Mouse (Mus musculus): ENCODE measurements at regions not wholly inside any gene's neighbourhood (a gene's known extent, or its start where the extent isn't known, plus 50 kb on each side); places are given as distances from the start of the nearest gene placed in this dataset.
A peak's percentile ranks its signal among the peaks of the same experiment; 100 is the strongest.
"Not testable (repeated sequence)": the region's sequence is repeated elsewhere in the genome, so short reads cannot be mapped to it uniquely, and the experiment has no call there.

DNA sequence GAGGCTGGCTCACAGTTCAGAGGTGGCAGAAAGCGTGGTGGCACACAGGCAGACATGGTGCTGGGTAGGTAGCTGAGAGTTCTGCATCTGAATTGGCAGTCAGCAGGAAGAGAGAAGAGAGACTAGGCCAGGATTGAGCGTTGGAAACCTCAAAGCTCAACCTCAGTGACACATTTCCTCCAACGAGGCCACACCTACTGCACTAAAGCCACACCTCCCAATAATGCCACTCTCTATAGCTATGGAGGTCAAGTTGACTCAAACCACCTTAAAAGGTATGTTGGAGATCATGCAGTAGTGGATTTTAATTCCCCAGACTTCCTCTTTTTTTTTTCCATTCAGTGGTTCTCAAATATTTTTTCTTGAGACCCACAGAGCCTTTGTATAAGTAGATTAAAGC lies 57.1 kb downstream of the Ccdc54 start:
- ATAC-seq (ENCODE audit: low FRiP score) = no peak
- peaks cover 2% of the 10 kb centered on the region; the same call in 1 of the 2 replicates for H3K4me1 ChIP-seq (ENCODE audit: control insufficient read depth, insufficient read depth, low read length)
- H3K27ac ChIP-seq (ENCODE audit: low read depth, low read length) = no peak overlapping the region
- no peaks in the 10 kb centered on the region for H3K36me3 ChIP-seq (ENCODE audit: control insufficient read depth, insufficient read depth, low read length)
- H3K9me3 ChIP-seq (ENCODE audit: control insufficient read depth, low read length) = no peaks in the 10 kb centered on the region
- WGBS = 87% methylated on average over 3 of the region's 3 CpGs
- H3K9ac ChIP-seq (ENCODE audit: low read length) = no peak overlapping the region
- H3K27me3 ChIP-seq (ENCODE audit: control insufficient read depth, insufficient read depth, low read length) = no peaks in the 10 kb centered on the region
- H3K4me2 ChIP-seq = no peak overlapping the region
- DNase-seq (ENCODE audit: low spot score, missing footprints) = no peak
- no peak overlapping the region for H3K4me3 ChIP-seq (ENCODE audit: low read depth, low read length)

DNA sequence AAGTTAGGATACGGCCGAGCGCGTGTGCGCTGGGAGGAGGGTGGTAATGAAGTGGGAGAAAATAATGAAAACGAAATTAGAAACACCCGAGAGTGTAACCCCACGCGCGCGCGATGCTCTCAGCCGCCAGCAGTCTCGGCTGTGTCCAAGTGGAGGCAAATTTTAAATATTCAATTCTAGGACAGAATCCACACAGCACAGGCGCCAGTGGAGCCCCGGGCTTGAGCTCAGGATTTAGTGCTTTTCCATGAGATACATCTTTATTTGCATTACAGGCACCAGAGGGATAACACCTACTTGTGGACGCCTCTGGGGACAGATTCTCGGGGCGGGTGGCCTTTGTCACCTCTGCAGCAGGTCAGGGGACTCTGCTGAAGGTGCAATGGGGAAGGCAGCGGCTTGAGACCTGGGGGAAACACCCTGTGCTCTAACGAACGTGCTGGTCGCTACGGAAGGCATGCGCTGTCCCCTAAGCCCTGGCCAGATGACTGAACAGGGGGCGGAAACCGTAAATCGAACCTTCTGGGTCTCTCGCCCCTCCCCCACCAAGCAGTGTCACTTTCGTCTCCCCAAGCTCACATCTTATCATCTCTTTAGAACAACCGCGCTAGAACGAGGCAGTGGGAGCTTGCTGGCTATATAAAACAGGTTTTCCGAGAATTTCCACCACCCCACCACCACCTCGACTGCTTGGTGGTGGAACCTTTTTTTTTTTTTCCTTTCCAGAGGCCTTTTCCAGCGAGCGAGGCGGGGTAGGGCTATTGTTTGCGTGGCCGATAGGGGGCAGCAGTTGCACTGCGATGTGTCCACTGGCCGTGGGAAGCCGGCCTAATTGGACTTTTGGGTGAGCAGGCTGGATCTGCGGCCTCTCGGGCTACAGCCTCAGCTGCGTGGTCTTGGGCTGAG lies 61.2 kb downstream of the Ccdc54 start:
- Histone ChIP-seq H3K9ac (ENCODE audit: low read length) (peak overlapping the region; percentile 79), H3K27ac (ENCODE audit: low read depth, low read length) (0 out of 2 replicates have a peak overlapping the region, but pooled peaks have one; percentile 40), H3K36me3 (ENCODE audit: control insufficient read depth, insufficient read depth, low read length) (no peaks in the 10 kb centered on the region)

DNA sequence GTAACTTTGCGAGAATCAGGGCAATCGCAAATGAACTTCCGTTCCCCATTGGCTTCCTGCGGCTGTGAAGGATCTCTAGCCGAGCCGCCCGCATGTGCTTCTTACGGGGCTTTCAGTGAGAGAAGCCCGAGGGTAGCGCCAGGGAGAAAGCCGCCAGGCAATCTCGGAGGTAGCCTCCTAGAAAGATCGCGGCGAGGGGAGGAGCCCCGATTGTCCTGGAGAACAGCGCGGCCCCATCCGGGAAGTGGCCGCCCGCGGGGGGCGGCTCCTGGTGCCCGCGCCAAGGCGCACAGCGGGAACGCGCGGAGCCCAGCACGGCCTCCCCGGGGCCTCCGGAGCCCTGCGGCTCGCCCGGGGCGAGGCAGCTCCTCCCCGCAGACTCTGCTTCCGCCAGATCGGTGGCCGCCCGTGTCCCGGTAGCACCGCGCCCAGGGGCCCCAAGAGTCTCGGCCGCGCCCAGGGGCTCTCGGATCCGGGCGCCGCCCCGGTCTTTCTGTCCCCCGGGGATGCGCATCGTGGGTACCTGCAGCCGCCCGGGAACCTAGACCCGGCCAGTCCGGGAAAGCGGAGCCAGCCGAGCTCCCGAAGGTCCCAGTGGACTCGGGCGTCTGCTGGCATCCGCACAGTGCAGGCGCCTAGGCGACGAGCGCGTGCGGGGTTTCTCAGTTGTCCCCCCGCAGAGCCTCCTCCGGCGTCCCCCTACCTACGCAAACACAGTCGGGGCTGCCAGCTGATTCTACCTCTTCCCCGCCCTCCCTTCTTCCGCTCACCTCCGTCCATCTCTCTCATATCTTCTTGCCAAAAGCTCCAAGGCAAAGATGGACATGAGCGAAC lies 62.1 kb downstream of the Ccdc54 start:
- Histone ChIP-seq H3K36me3 (ENCODE audit: control insufficient read depth, insufficient read depth, low read length) (no peaks in the 10 kb centered on the region), H3K27ac (ENCODE audit: low read depth, low read length) (peak overlapping the region; percentile 40), H3K27me3 (ENCODE audit: control insufficient read depth, insufficient read depth, low read length) (no peaks in the 10 kb centered on the region), H3K9ac (ENCODE audit: low read length) (peak overlapping the region; percentile 79), H3K4me2 (peak overlapping the region; percentile 94), H3K9me3 (ENCODE audit: control insufficient read depth, low read length) (no peaks in the 10 kb centered on the region), H3K4me1 (ENCODE audit: control insufficient read depth, insufficient read depth, low read length) (peaks cover 2% of the 10 kb centered on the region; the same call in 1 of the 2 replicates), H3K4me3 (ENCODE audit: low read depth, low read length) (peak overlapping the region; percentile 63)
- ATAC-seq (ENCODE audit: low FRiP score) (peak; percentile 85), DNase-seq (ENCODE audit: low spot score, missing footprints) (peak; percentile 97)
- under 1% methylated on average over 70 of the region's 81 CpGs for WGBS

More for the DNA sequence above, 61.2 kb downstream of the Ccdc54 start:
- WGBS = under 1% methylated on average over 46 of the region's 46 CpGs
- Histone ChIP-seq H3K4me3 (ENCODE audit: low read depth, low read length) (peak overlapping the region; percentile 63), H3K27me3 (ENCODE audit: control insufficient read depth, insufficient read depth, low read length) (no peaks in the 10 kb centered on the region), H3K9me3 (ENCODE audit: control insufficient read depth, low read length) (no peaks in the 10 kb centered on the region), H3K4me2 (peak overlapping the region; percentile 94), H3K4me1 (ENCODE audit: control insufficient read depth, insufficient read depth, low read length) (peaks cover 2% of the 10 kb centered on the region; the same call in 1 of the 2 replicates)
- peak; percentile 99 for DNase-seq (ENCODE audit: low spot score, missing footprints)
- ATAC-seq (ENCODE audit: low FRiP score) = peak; percentile 70

DNA sequence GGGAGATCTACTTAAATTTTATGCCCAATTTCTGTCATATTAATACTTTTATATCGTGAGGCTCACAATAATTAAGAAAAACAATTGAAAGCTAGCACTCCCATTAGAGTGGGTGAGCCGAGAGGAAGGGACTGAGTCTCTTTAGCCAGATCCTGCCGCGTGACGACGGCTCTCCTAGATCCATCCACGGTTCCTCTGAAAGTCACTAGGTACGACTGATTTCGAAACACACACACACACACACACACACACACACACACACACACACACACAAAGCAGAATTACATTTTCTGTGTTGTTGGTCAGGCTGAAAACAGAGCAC lies 62.6 kb downstream of the Ccdc54 start:
- 1% methylated on average over 9 of the region's 9 CpGs for WGBS
- Histone ChIP-seq H3K9me3 (ENCODE audit: control insufficient read depth, low read length) (no peaks in the 10 kb centered on the region), H3K4me1 (ENCODE audit: control insufficient read depth, insufficient read depth, low read length) (peaks cover 2% of the 10 kb centered on the region; the same call in 1 of the 2 replicates), H3K36me3 (ENCODE audit: control insufficient read depth, insufficient read depth, low read length) (no peaks in the 10 kb centered on the region), H3K4me3 (ENCODE audit: low read depth, low read length) (peak overlapping the region; percentile 63), H3K27me3 (ENCODE audit: control insufficient read depth, insufficient read depth, low read length) (no peaks in the 10 kb centered on the region), H3K4me2 (peak overlapping the region; percentile 94), H3K9ac (ENCODE audit: low read length) (peak overlapping the region; percentile 79), H3K27ac (ENCODE audit: low read depth, low read length) (peak overlapping the region; percentile 40)
- ATAC-seq (ENCODE audit: low FRiP score) = peak; percentile 43
- DNase-seq (ENCODE audit: low spot score, missing footprints) = no peak

- H3K4me2 ChIP-seq; H3K9ac ChIP-seq (ENCODE audit: low read length); H3K9me3 ChIP-seq (ENCODE audit: control insufficient read depth, low read length); H3K4me3 ChIP-seq (ENCODE audit: low read depth, low read length); ATAC-seq (ENCODE audit: low FRiP score); H3K4me1 ChIP-seq (ENCODE audit: control insufficient read depth, insufficient read depth, low read length); DNase-seq (ENCODE audit: low spot score, missing footprints); H3K27me3 ChIP-seq (ENCODE audit: control insufficient read depth, insufficient read depth, low read length); H3K36me3 ChIP-seq (ENCODE audit: control insufficient read depth, insufficient read depth, low read length); H3K27ac ChIP-seq (ENCODE audit: low read depth, low read length): not testable (repeated sequence)
- 81% methylated on average over 5 of the region's 5 CpGs for WGBS
These were observed 64.0 kb downstream of the Ccdc54 start for GRCm38 (mm10) chr16:50526930-50527329.

GRCm38 (mm10) chr16:50525934-50526366 lies 65.0 kb downstream of the Ccdc54 start:
- Histone ChIP-seq H3K36me3 (ENCODE audit: control insufficient read depth, insufficient read depth, low read length) (no peaks in the 10 kb centered on the region), H3K4me1 (ENCODE audit: control insufficient read depth, insufficient read depth, low read length) (peaks cover 2% of the 10 kb centered on the region; the same call in 1 of the 2 replicates), H3K4me3 (ENCODE audit: low read depth, low read length) (no peak overlapping the region), H3K9me3 (ENCODE audit: control insufficient read depth, low read length) (no peaks in the 10 kb centered on the region), H3K27me3 (ENCODE audit: control insufficient read depth, insufficient read depth, low read length) (no peaks in the 10 kb centered on the region), H3K4me2 (no peak overlapping the region), H3K27ac (ENCODE audit: low read depth, low read length) (no peak overlapping the region), H3K9ac (ENCODE audit: low read length) (no peak overlapping the region)
- ATAC-seq (ENCODE audit: low FRiP score) (no peak), DNase-seq (ENCODE audit: low spot score, missing footprints) (no peak)
- WGBS = 92% methylated on average over 11 of the region's 11 CpGs

DNA sequence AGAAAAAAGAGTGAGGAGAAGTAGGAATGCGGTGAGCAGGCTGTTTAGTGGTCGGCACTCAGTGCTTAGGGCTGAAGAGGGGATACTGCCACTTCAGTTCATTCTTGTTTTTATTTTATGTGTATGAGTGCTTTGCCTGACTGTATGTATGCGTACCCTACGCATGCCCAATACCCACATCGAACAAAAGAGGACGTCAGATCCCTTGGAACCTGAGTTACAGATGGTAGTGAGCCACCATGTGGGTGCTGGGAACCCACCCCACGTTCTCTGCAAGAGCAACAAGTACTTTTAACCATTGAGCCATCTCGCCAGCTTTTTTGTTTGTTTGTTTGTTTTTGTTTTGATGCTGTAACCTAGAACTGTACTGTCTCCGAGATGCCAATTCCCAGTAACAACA lies 65.5 kb downstream of the Ccdc54 start:
- Histone ChIP-seq H3K36me3 (ENCODE audit: control insufficient read depth, insufficient read depth, low read length) (no peaks in the 10 kb centered on the region), H3K27me3 (ENCODE audit: control insufficient read depth, insufficient read depth, low read length) (no peaks in the 10 kb centered on the region), H3K4me2 (no peak overlapping the region), H3K4me3 (ENCODE audit: low read depth, low read length) (no peak overlapping the region), H3K27ac (ENCODE audit: low read depth, low read length) (no peak overlapping the region), H3K9ac (ENCODE audit: low read length) (no peak overlapping the region), H3K9me3 (ENCODE audit: control insufficient read depth, low read length) (no peaks in the 10 kb centered on the region), H3K4me1 (ENCODE audit: control insufficient read depth, insufficient read depth, low read length) (peaks cover 2% of the 10 kb centered on the region; the same call in 1 of the 2 replicates)
- DNase-seq (ENCODE audit: low spot score, missing footprints) (no peak), ATAC-seq (ENCODE audit: low FRiP score) (no peak)
- 91% methylated on average over 9 of the region's 9 CpGs for WGBS

GRCm38 (mm10) chr16:50519610-50520009 lies 71.3 kb downstream of the Ccdc54 start:
- no peaks in the 10 kb centered on the region for H3K27me3 ChIP-seq (ENCODE audit: control insufficient read depth, insufficient read depth, low read length)
- no peaks in the 10 kb centered on the region for H3K4me1 ChIP-seq (ENCODE audit: control insufficient read depth, insufficient read depth, low read length)
- no peaks in the 10 kb centered on the region for H3K36me3 ChIP-seq (ENCODE audit: control insufficient read depth, insufficient read depth, low read length)
- no peak overlapping the region for H3K9ac ChIP-seq (ENCODE audit: low read length)
- no peak overlapping the region for H3K4me3 ChIP-seq (ENCODE audit: low read depth, low read length)
- ATAC-seq (ENCODE audit: low FRiP score) (no peak), DNase-seq (ENCODE audit: low spot score, missing footprints) (no peak)
- H3K27ac ChIP-seq (ENCODE audit: low read depth, low read length) = no peak overlapping the region
- H3K4me2 ChIP-seq = no peak overlapping the region
- 81% methylated on average over 10 of the region's 10 CpGs for WGBS
- H3K9me3 ChIP-seq (ENCODE audit: control insufficient read depth, low read length) = no peaks in the 10 kb centered on the region

DNA sequence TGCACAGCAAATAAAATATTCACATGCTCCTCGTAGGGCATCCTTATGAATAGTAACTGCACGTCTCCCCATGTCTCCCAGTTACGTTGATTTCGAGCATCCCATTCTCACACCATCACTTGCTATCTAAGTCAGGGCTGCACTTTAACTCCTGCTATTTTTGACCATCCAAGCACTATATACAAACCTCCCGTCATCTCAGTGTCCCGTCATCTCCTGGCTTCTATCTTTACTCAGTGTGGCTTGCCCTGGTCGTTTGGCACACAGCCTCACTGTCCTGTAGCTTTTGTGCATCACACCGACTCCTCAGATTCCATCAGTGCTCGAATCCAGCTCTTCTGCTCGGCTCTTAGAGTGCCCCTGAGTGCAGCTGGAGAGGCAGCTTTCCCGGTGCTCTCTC lies 74.4 kb downstream of the Ccdc54 start:
- no peak for ATAC-seq (ENCODE audit: low FRiP score)
- Histone ChIP-seq H3K4me1 (ENCODE audit: control insufficient read depth, insufficient read depth, low read length) (no peaks in the 10 kb centered on the region), H3K4me2 (no peak overlapping the region), H3K36me3 (ENCODE audit: control insufficient read depth, insufficient read depth, low read length) (no peaks in the 10 kb centered on the region), H3K27ac (ENCODE audit: low read depth, low read length) (no peak overlapping the region), H3K4me3 (ENCODE audit: low read depth, low read length) (no peak overlapping the region), H3K27me3 (ENCODE audit: control insufficient read depth, insufficient read depth, low read length) (no peaks in the 10 kb centered on the region; the same call in 1 of the 2 replicates), H3K9me3 (ENCODE audit: control insufficient read depth, low read length) (no peaks in the 10 kb centered on the region), H3K9ac (ENCODE audit: low read length) (no peak overlapping the region)
- no peak for DNase-seq (ENCODE audit: low spot score, missing footprints)
- 84% methylated on average over 11 of the region's 11 CpGs for WGBS

All from midbrain, embryonic 11.5 days (tissue).